Mouse (Mus musculus): ENCODE measurements around the gene Cdkl2. TPM values are rescaled to one million over a fixed set of nuclear protein-coding genes. Genes with fewer than 3 reads are reported as not detected.

Cdkl2 gene
- polyA plus RNA-seq, 1 experiment from 2014 or later: 0.35 TPM

- DNase-seq (ENCODE audit: extremely low spot score, low spot score): no peak
- Histone ChIP-seq H3K4me3 (no peak overlapping the region; the same call in 1 of the 2 replicates), H3K4me1 (peaks cover 28% of the 10 kb centered on the region), H3K9me3 (no peaks in the 10 kb centered on the region), H3K27me3 (ENCODE audit: poor library complexity, severe bottlenecking) (no peaks in the 10 kb centered on the region), H3K36me3 (replicated peaks) (peaks cover 19% of the 10 kb centered on the region), H3K27ac (no peak overlapping the region)
- WGBS: 82% methylated on average over 3 of the region's 3 CpGs
Observed at GRCm38 (mm10) chr5:91960606-91961254, 83.0 kb downstream of the Cdkl2 start.

DNA sequence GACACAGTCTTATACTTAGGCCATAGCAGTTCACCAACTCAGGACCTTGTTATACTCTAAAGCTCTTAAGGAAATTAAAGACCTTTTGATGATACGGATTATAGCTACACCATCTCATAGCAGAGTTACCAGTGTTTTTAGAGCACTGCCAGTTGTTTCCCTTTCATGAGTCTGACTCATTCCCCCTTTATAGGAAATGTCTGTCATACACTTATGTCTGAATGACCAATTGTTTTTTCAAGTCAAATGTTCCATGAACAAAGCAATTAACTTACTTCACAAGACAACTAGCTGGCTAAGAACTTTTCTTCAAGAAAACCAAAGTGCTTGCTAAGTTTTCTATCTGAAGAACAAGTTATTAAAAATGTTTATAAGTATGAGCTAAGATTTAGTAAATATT lies 83.7 kb downstream of the Cdkl2 start:
- 93% methylated on average over 1 of the region's 1 CpGs for WGBS
- H3K4me1 ChIP-seq: peaks cover 28% of the 10 kb centered on the region
- H3K36me3 ChIP-seq (replicated peaks): peaks cover 24% of the 10 kb centered on the region
- H3K4me3 ChIP-seq: no peak overlapping the region; the same call in 1 of the 2 replicates
- no peak overlapping the region for H3K27ac ChIP-seq
- DNase-seq (ENCODE audit: extremely low spot score, low spot score): no peak
- no peaks in the 10 kb centered on the region for H3K9me3 ChIP-seq
- H3K27me3 ChIP-seq (ENCODE audit: poor library complexity, severe bottlenecking): no peaks in the 10 kb centered on the region

DNA sequence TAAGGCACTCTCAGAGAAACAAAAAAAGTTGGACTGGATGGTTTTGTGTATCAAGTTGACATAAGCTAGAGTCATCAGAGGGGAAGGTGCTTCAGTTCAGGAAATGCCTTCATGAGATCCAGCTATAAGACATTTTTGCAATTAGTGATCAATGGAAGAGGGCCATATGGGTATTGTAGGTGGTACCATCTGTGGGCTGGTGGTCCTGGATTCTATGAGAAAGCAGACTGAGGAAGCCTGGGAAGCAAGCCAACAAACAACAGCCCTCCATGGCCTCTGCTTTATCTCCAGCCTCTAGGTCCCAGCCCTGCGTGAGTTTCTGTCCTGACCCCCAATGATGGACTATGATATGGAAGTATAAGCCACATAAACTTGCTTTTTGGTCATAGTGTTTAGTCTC lies 84.6 kb downstream of the Cdkl2 start:
- H3K4me1 ChIP-seq: peaks cover 28% of the 10 kb centered on the region
- DNase-seq (ENCODE audit: extremely low spot score, low spot score): no peak
- WGBS: 97% methylated on average over 1 of the region's 1 CpGs
- H3K9me3 ChIP-seq: no peaks in the 10 kb centered on the region
- H3K27me3 ChIP-seq (ENCODE audit: poor library complexity, severe bottlenecking): no peaks in the 10 kb centered on the region
- peaks cover 28% of the 10 kb centered on the region for H3K36me3 ChIP-seq (replicated peaks)
- H3K27ac ChIP-seq: no peak overlapping the region
- no peak overlapping the region for H3K4me3 ChIP-seq

GRCm38 (mm10) chr5:91956991-91957760 lies 86.5 kb downstream of the Cdkl2 start:
- Histone ChIP-seq H3K9me3 (no peaks in the 10 kb centered on the region), H3K4me1 (peaks cover 19% of the 10 kb centered on the region), H3K27ac (no peak overlapping the region), H3K36me3 (replicated peaks) (peaks cover 46% of the 10 kb centered on the region), H3K27me3 (ENCODE audit: poor library complexity, severe bottlenecking) (no peaks in the 10 kb centered on the region), H3K4me3 (no peak overlapping the region)
- no peak for DNase-seq (ENCODE audit: extremely low spot score, low spot score)
- WGBS: 88% methylated on average over 3 of the region's 3 CpGs

Other genes with a start within 250 kb of the Cdkl2 start
- 59.7 and 59.9 TPM in 2 replicates for gene Rchy1, start 80.8 kb downstream of the Cdkl2 start, polyA plus RNA-seq (2016; fragmentation: Nextera tagmentation; extraction: Ambion mirVana)
- not detected in 2 replicates for gene Odaph, start 56.4 kb downstream of the Cdkl2 start, polyA plus RNA-seq (2016; fragmentation: Nextera tagmentation; extraction: Ambion mirVana)
- 278 and 287 TPM in 2 replicates for gene G3bp2, start 39.8 kb upstream of the Cdkl2 start, polyA plus RNA-seq (2016; fragmentation: Nextera tagmentation; extraction: Ambion mirVana)
- 37.0 and 38.8 TPM in 2 replicates for gene Uso1, start 94.1 kb upstream of the Cdkl2 start, polyA plus RNA-seq (2016; fragmentation: Nextera tagmentation; extraction: Ambion mirVana)
- gene U90926, start 171.5 kb upstream of the Cdkl2 start, polyA plus RNA-seq (2016; fragmentation: Nextera tagmentation; extraction: Ambion mirVana): not detected in 2 replicates
- 0.23 TPM in 1 of 2 replicates, not detected in the other for gene Ppef2, start 212.4 kb upstream of the Cdkl2 start, polyA plus RNA-seq (2016; fragmentation: Nextera tagmentation; extraction: Ambion mirVana)
- gene Naaa, start 234.3 kb upstream of the Cdkl2 start, polyA plus RNA-seq (2016; fragmentation: Nextera tagmentation; extraction: Ambion mirVana): 2.6 and 3.3 TPM in 2 replicates

Measured in forebrain, embryonic 10.5 days (tissue).